Mouse (Mus musculus) hindbrain, embryonic 11.5 days (tissue): Measurements from ENCODE around the gene Smim20. TPM values are rescaled to one million over a fixed set of nuclear protein-coding genes. Genes with fewer than 3 reads are reported as not detected.
A peak's percentile ranks its signal among the peaks of the same experiment; 100 is the strongest.

Experiments
- ATAC-seq: fragments of 200-750 bp; cut with Nextera tagmentation; 2 replicates; pipeline ENCODE4 v1.8.0; 2017; ENCODE audit warnings: mild to moderate bottlenecking, moderate TSS enrichment, moderate library complexity; ENCODE audit not compliant: low FRiP score
- DNase-seq: peaks from one replicate; pipeline ENCODE4 v3.0.0-alpha.2; 2015; ENCODE audit warnings: low spot score
- H3K27ac ChIP-seq: fragments of 300-500 bp; sonication (generic); 2 replicates; pipeline ENCODE4 v1.5.1; 2014; ENCODE audit warnings: mild to moderate bottlenecking, low read depth, low read length
- H3K27me3 ChIP-seq: fragments of 300-500 bp; sonication (generic); 2 replicates; pipeline ENCODE4 v1.6.1; 2014; ENCODE audit warnings: mild to moderate bottlenecking, low read length, moderate library complexity, mixed read lengths; ENCODE audit not compliant: control insufficient read depth, insufficient read depth
- H3K36me3 ChIP-seq: fragments of 300-500 bp; sonication (generic); 2 replicates; pipeline ENCODE4 v1.6.1; 2014; ENCODE audit warnings: mild to moderate bottlenecking, low read length, moderate library complexity, mixed read lengths; ENCODE audit not compliant: control insufficient read depth, insufficient read depth
- H3K4me1 ChIP-seq: fragments of 300-500 bp; sonication (generic); replicated peaks from 2 replicates; pipeline ENCODE4 v1.6.1; 2014; ENCODE audit warnings: low read length, mixed read lengths; ENCODE audit not compliant: control insufficient read depth, insufficient read depth
- H3K4me2 ChIP-seq: fragments of 300-500 bp; sonication (generic); replicated peaks from 2 replicates; pipeline ENCODE4 v1.6.1; 2014; ENCODE audit warnings: mild to moderate bottlenecking, low read depth, low read length
- H3K4me3 ChIP-seq: fragments of 300-500 bp; sonication (generic); 2 replicates; pipeline ENCODE4 v1.5.1; 2014; ENCODE audit warnings: low read depth, low read length
- H3K9ac ChIP-seq: fragments of 300-500 bp; sonication (generic); 2 replicates; pipeline ENCODE4 v1.6.1; 2014; ENCODE audit warnings: low read depth, low read length
- H3K9me3 ChIP-seq: fragments of 300-500 bp; sonication (generic); 2 replicates; pipeline ENCODE4 v1.6.1; 2016; ENCODE audit warnings: low read length; ENCODE audit not compliant: control insufficient read depth
- WGBS: fragments of 180-500 bp; shearing (Covaris S2); extraction: QIAGEN DNeasy Blood & Tissue Kit; methylation state at CpG from one replicate; pipeline ENCODE4 v1.1.7; 2014; 5-methylcytosine and 5-hydroxymethylcytosine counted together
- polyA plus RNA-seq: library from polyadenylated mRNA; unstranded; fragments of >200 nt; fragmentation: Nextera tagmentation; extraction: Ambion mirVana; gene quantifications from 2 replicates; pipeline ENCODE4 v1.2.1, GENCODE M21; 2014

Gene Smim20
- polyA plus RNA-seq, 1 experiment from 2014 or later = 69.2 TPM

DNA sequence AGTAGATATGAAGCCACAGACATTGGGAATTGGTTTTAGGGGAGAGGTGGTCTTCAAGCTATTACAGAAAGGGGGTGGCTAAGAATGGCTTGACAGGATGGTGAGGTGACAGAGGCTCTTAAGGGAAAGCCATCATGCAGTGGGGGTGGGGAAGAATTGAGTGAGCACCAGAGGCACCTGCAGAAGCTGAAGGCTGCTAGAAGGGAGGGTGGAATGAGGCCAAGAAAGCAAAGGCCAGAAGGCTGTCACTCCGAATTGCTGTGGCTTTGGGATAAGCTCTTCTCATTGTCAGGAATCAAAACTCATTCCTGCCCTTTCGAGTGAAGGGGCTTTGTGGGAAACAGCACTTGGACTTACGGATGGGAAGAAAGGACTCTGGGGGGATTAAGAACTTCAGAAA is 12.1 kb upstream of the Smim20 start:
- DNase-seq (no peak), ATAC-seq (no peak)
- H3K9ac ChIP-seq = no peak overlapping the region
- WGBS = 68% methylated on average over 3 of the region's 3 CpGs
- no peaks in the 10 kb centered on the region for H3K36me3 ChIP-seq
- H3K9me3 ChIP-seq = no peaks in the 10 kb centered on the region
- H3K27ac ChIP-seq = no peak overlapping the region
- H3K4me3 ChIP-seq = no peak overlapping the region
- H3K4me1 ChIP-seq = no peaks in the 10 kb centered on the region
- H3K27me3 ChIP-seq = peaks cover 2% of the 10 kb centered on the region; the same call in 1 of the 2 replicates
- no peak overlapping the region for H3K4me2 ChIP-seq

DNA sequence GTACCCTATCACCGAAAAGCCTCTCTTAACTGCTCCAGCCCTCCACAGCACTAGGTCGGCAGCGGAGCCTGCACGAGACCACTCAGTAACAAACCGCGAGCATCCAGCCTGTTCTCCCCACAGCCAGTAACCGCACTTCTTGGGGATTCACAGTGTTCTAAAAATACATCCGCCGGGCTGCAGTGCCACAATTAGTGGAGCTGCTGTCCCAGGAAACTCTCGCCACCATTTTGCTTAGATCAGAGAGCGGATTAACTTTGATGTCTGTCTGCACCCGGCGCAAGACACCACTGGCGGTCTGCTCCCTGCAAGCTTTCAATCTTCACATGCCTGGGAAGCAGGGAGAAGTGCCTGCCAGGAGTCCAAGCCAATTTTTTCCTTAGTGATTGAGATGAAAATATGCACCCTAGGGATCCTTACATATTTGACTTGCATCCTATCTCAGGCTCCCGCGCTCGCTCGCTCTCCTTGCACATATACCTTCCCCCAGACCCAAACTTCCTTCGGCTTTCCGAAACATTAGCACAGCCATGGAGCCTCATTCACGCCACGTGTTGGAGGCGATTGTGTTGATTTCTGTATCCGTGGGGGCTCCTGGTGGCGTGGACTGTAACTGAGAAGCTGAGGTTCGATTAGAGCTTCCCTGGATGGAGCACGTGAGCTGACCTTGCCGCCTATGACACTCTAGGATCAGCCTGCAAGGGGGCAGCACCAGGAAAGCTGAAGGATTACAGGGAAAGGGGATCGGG is 8.7 kb upstream of the Smim20 start:
- H3K4me2 ChIP-seq = peak overlapping the region; percentile 56
- H3K36me3 ChIP-seq = no peaks in the 10 kb centered on the region
- H3K9me3 ChIP-seq = no peaks in the 10 kb centered on the region
- DNase-seq (peak; percentile 59), ATAC-seq (peak; percentile 64)
- H3K27me3 ChIP-seq = no peaks in the 10 kb centered on the region
- peak overlapping the region; percentile 24 for H3K4me3 ChIP-seq
- H3K4me1 ChIP-seq = no peaks in the 10 kb centered on the region
- H3K27ac ChIP-seq = no peak overlapping the region
- H3K9ac ChIP-seq = peak overlapping the region; percentile 49; the same call in 1 of the 2 replicates
- whole genome bisulfite sequencing = 3% methylated on average over 29 of the region's 29 CpGs

DNA sequence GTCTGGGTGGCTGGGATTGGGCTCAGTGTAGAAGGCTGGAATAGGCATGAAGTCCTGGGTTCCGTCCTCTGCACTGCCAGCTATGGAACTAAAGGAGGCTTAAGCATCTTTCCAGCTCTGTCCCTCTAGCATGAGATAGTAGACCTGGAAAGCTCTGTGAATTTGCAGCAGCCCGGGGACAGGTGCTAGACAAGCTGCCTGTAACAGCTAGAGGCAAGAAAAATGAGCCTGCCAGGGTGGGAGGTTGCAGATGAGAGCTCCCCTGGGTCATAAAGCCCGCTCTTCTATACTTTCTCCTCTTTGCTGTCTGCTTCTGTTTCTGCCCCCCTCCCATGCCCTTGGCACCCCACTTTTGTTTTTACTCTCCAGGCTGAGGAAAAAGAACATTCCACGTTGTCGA is 7.0 kb upstream of the Smim20 start:
- H3K4me2 ChIP-seq = no peak overlapping the region
- H3K4me1 ChIP-seq = no peaks in the 10 kb centered on the region
- DNase-seq (no peak), ATAC-seq (no peak)
- H3K36me3 ChIP-seq = no peaks in the 10 kb centered on the region
- WGBS = 62% methylated on average over 5 of the region's 5 CpGs
- H3K9me3 ChIP-seq = no peaks in the 10 kb centered on the region
- no peak overlapping the region for H3K4me3 ChIP-seq
- no peaks in the 10 kb centered on the region for H3K27me3 ChIP-seq
- no peak overlapping the region for H3K27ac ChIP-seq
- H3K9ac ChIP-seq = no peak overlapping the region

DNA sequence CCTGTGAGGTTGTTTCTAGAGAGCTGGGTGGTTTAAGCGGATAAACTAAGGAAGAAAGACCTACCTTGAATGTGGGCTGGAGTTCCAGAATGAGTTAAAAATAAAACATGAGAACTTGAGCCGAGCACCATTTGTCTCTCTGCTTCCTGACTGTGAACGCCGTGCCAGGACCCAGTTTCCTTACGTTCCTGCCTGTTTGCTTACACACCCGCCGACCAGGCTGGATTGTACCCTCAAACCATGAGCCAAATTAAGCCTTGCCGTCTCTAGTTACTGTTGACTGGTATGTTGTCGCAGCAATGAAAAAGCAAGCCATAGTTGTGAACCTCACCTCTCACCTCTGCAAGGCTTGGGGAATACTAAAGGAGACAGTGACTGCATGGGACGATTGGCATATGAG is 4.9 kb upstream of the Smim20 start:
- H3K4me1 ChIP-seq = no peaks in the 10 kb centered on the region
- no peaks in the 10 kb centered on the region for H3K9me3 ChIP-seq
- no peak overlapping the region for H3K4me2 ChIP-seq
- H3K9ac ChIP-seq = no peak overlapping the region
- DNase-seq (no peak), ATAC-seq (no peak)
- H3K4me3 ChIP-seq = no peak overlapping the region
- H3K36me3 ChIP-seq = no peaks in the 10 kb centered on the region
- no peak overlapping the region for H3K27ac ChIP-seq
- WGBS = 89% methylated on average over 10 of the region's 10 CpGs
- no peaks in the 10 kb centered on the region for H3K27me3 ChIP-seq

DNA sequence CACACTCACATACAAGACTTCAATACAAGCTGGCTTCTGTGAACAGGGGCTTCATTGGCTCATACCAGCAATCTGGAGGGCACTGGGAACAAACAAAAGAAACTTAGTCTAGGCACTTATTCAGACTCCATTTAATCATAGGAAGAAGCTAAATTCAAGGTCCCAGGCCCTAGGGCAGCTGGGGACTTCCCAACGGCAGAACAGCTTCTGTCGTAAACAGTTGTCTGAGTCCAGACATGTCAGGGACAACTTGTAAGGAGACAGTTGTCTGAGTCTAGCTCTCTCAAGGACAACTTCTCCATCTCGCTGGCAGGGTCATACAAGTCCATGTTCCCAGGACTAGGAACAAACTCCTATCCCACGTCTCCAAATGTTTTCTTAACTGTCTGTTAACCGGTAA is 2.8 kb upstream of the Smim20 start:
- Histone ChIP-seq H3K4me2 (no peak overlapping the region), H3K9ac (no peak overlapping the region), H3K4me3 (no peak overlapping the region), H3K4me1 (no peaks in the 10 kb centered on the region; the same call in 1 of the 2 replicates), H3K36me3 (no peaks in the 10 kb centered on the region), H3K27me3 (no peaks in the 10 kb centered on the region), H3K9me3 (no peaks in the 10 kb centered on the region), H3K27ac (no peak overlapping the region)
- WGBS = 87% methylated on average over 5 of the region's 5 CpGs
- no peak for DNase-seq
- ATAC-seq = no peak

DNA sequence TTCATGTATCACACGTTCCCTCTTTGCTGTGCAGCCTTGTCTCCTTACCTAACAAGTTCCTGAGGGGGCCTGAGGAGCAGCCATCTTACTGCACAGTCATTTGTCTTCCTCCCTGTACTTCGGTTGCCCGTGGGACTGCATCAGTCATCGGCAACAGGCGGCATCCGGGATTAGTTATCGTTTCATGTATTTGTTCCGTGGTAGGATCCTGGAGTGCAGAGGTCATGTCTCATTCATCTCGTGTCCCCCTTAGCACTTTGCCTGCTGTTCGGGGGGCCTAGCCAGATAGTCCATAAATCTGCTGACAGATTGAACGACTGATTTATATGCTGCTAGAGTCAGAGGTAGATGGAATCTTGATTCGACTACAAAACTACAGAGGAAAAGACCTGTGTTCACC is 1.1 kb upstream of the Smim20 start:
- H3K27me3 ChIP-seq = no peaks in the 10 kb centered on the region
- no peaks in the 10 kb centered on the region for H3K36me3 ChIP-seq
- H3K9me3 ChIP-seq = no peaks in the 10 kb centered on the region
- H3K4me3 ChIP-seq = no peak overlapping the region
- 59% methylated on average over 12 of the region's 12 CpGs for WGBS
- H3K27ac ChIP-seq = no peak overlapping the region
- H3K4me2 ChIP-seq = no peak overlapping the region
- no peak for DNase-seq
- no peak for ATAC-seq
- no peak overlapping the region for H3K9ac ChIP-seq
- no peaks in the 10 kb centered on the region; the same call in 1 of the 2 replicates for H3K4me1 ChIP-seq

DNA sequence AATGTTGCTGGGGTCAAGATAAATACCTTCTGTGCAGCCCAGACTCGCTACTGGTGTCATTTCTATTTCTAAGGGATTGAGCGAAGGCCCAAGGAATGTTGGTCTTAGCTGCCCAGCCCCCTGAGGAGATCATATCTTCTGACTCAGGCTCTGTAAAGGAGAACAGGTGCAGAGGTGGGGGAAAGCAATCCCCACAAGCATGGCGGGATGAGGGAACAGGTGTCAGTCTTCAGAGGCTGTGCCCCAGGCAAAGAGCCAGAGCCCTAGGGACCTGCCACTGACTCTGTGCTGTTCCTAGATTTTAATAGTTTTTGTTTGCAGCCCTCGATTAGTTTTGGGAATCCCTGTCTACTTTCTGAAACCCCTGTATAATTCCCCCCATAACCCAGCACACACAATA is 702 bp upstream of the Smim20 start:
- no peaks in the 10 kb centered on the region for H3K36me3 ChIP-seq
- no peak overlapping the region for H3K4me3 ChIP-seq
- peak overlapping the region; percentile 69; the same call in 1 of the 2 replicates for H3K4me2 ChIP-seq
- no peak overlapping the region for H3K27ac ChIP-seq
- H3K4me1 ChIP-seq = no peaks in the 10 kb centered on the region; the same call in 1 of the 2 replicates
- DNase-seq (no peak), ATAC-seq (0 out of 2 replicates have a peak, but pooled peaks have one; percentile 3)
- 76% methylated on average over 4 of the region's 4 CpGs for WGBS
- no peaks in the 10 kb centered on the region for H3K9me3 ChIP-seq
- no peak overlapping the region for H3K9ac ChIP-seq
- H3K27me3 ChIP-seq = no peaks in the 10 kb centered on the region

DNA sequence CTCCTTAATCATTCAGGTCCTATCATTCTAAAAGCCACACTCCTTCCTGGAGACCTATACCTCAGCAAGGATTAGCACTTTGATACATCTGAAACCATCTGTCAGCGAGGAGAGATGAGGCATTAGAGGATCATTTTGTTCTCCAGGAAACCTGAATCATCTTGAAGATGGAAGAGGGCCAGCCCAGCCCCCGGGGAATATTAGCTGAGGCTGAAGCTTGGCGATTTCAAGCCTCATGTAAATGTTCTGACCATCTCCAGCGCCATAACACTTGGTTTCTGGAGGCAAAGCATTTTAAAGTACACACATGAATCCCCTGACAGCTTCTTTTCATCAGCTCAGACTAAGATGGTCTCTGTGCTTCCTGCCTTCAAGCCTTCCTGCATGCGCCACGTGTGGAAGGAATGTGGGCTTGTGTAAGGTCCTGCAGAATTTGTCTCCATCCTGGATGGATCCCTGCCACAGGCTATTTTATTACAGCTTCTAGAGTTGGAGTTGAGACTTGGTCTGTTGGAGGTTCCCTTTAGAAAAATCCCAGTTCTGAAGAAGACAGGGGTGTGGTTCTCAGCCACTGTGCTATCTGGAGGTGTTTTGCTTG is 1.3 kb downstream of the Smim20 start:
- Histone ChIP-seq H3K9me3 (no peaks in the 10 kb centered on the region), H3K27me3 (no peaks in the 10 kb centered on the region), H3K4me1 (no peaks in the 10 kb centered on the region; the same call in 1 of the 2 replicates), H3K4me2 (no peak overlapping the region), H3K36me3 (no peaks in the 10 kb centered on the region), H3K4me3 (no peak overlapping the region), H3K27ac (no peak overlapping the region), H3K9ac (peak overlapping the region; percentile 12; the same call in 1 of the 2 replicates)
- no peak for DNase-seq
- WGBS = 72% methylated on average over 6 of the region's 6 CpGs
- ATAC-seq = no peak

DNA sequence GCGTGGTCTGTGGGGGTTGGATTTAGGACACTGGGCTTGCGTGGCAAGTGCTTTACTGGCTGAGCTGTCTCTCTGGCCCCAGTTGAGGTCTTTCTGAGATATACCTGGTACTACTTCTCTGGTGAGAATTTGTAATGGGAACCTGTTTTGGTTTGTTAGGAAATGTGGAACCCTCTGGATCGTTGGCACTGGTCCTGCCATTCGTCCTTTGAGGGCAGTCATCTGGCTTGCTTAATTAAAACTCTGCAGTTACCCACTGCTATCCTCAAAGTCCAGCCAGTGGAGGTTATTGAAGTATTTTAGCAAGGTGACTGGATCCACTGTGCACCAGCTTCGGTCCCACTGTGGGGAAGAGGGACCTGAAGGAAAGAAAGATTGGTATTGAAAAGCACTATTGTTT is 2.9 kb downstream of the Smim20 start:
- no peak overlapping the region for H3K4me3 ChIP-seq
- H3K36me3 ChIP-seq = no peaks in the 10 kb centered on the region
- ATAC-seq (no peak), DNase-seq (no peak)
- H3K9me3 ChIP-seq = no peaks in the 10 kb centered on the region
- WGBS = 91% methylated on average over 5 of the region's 5 CpGs
- H3K27ac ChIP-seq = no peak overlapping the region
- H3K4me2 ChIP-seq = no peak overlapping the region
- no peak overlapping the region for H3K9ac ChIP-seq
- no peaks in the 10 kb centered on the region; the same call in 1 of the 2 replicates for H3K4me1 ChIP-seq
- no peaks in the 10 kb centered on the region for H3K27me3 ChIP-seq
